Mouse (Mus musculus): ENCODE data around the gene Ppp2r5e.

DNA sequence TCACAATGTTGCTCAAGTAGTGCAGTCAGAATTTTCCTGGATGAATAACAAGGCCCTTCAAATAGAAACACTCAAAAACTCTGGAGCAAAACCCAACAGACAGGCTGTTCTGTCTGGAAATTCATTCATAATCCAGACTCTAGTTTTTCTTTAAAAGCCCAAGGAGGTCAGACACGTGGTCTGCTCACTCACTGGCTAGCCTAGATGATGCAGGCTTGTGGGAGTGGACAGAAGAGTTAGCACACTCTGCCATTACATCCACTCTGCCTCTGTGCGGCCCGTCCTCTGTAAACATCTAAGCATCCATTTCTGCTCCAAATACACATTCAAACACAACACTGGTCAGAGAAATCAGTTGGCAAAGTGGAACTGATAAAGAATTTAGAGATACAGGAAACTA, 117.4 kb downstream of the Ppp2r5e start:
- no peak for TF ChIP-seq CTCF (conservative IDR thresholded peaks at IDR 0.05; ENCODE audit: low read length)
- TF ChIP-seq POU5F1 (IDR thresholded peaks at IDR 0.05; ENCODE audit: borderline replicate concordance, low read length) = no peak
- no peak for TF ChIP-seq NANOG (IDR thresholded peaks at IDR 0.05; ENCODE audit: borderline replicate concordance, low read length)

Measured in E14TG2a.4 (cell line).